Mouse (Mus musculus): ENCODE data around the gene Nsun4. TPM values are rescaled to one million over a fixed set of nuclear protein-coding genes. Genes with fewer than 3 reads are reported as not detected.

Nsun4 gene
- polyA plus RNA-seq, 1 experiment = 9.3 TPM

- H3K4me3 ChIP-seq (ENCODE audit: extremely low read depth, insufficient read depth, insufficient read length) = no peak overlapping the region
- WGBS = 50% methylated on average over 8 of the region's 8 CpGs
- H3K4me1 ChIP-seq (ENCODE audit: control insufficient read depth, insufficient read depth, insufficient read length) = no peaks in the 10 kb centered on the region
- TF ChIP-seq CTCF (IDR thresholded peaks at IDR 0.05; ENCODE audit: extremely low read depth, insufficient read depth, insufficient read length, insufficient replicate concordance) (no peak), POLR2A (IDR thresholded peaks at IDR 0.05; ENCODE audit: low read depth, low read length) (no peak)
- DNase-seq (ENCODE audit: low read depth in 1 of 2, low spot score in 2 of 2) = no peak
- 0 out of 2 replicates have a peak, but pooled peaks cover 1% of the 10 kb centered on the region for H3K27me3 ChIP-seq (ENCODE audit: control insufficient read depth, insufficient read depth, low read length)
- no peak overlapping the region for H3K27ac ChIP-seq (ENCODE audit: insufficient read depth, low read length)
- H3K36me3 ChIP-seq (ENCODE audit: control insufficient read depth, insufficient read depth, low read length) = no peaks in the 10 kb centered on the region
Measured at GRCm38 (mm10) chr4:115984967-115985366, 68.7 kb downstream of the Nsun4 start.

DNA sequence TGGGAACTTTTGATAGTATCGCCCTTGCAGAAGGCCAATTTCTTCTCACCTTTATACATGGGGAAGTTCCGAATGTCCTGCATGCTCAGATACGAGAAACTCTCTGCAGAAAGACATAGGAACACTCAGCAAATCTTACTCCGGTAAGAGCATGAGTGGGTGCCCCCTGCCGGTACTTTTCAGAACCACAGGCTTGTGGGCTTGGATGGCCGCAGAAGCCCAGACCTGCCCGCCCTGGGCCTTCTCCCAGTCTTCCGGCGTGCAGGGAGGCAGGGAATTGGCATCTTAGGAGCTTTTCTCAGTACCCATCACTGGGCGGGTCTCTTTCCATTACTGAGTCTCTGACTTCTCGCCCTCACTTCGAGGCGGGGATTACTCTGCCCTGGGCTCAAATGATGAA, 69.6 kb downstream of the Nsun4 start:
- H3K4me1 ChIP-seq (ENCODE audit: control insufficient read depth, insufficient read depth, insufficient read length) = no peaks in the 10 kb centered on the region
- H3K4me3 ChIP-seq (ENCODE audit: extremely low read depth, insufficient read depth, insufficient read length) = no peak overlapping the region
- H3K36me3 ChIP-seq (ENCODE audit: control insufficient read depth, insufficient read depth, low read length) = no peaks in the 10 kb centered on the region
- TF ChIP-seq POLR2A (IDR thresholded peaks at IDR 0.05; ENCODE audit: low read depth, low read length) (no peak), CTCF (IDR thresholded peaks at IDR 0.05; ENCODE audit: extremely low read depth, insufficient read depth, insufficient read length, insufficient replicate concordance) (peak; percentile 60; the same call in 1 of the 2 replicates)
- peak; percentile 18 to 67 for DNase-seq (ENCODE audit: low read depth in 1 of 2, low spot score in 2 of 2)
- H3K27me3 ChIP-seq (ENCODE audit: control insufficient read depth, insufficient read depth, low read length) = peaks cover 1% of the 10 kb centered on the region; the same call in 1 of the 2 replicates
- WGBS = 8% methylated on average over 13 of the region's 13 CpGs
- H3K27ac ChIP-seq (ENCODE audit: insufficient read depth, low read length) = no peak overlapping the region

Other genes starting within 250 kb of the Nsun4 start
- gene Mob3c, start 225.8 kb downstream of the Nsun4 start, polyA plus RNA-seq (2012; rRNA removed) = 34.5 and 43.3 TPM in 2 replicates
- gene Mknk1, start 214.7 kb downstream of the Nsun4 start, polyA plus RNA-seq (2012; rRNA removed) = 68.2 and 69.2 TPM in 2 replicates
- not detected in 2 replicates for gene Kncn, start 169.5 kb downstream of the Nsun4 start, polyA plus RNA-seq (2012; rRNA removed)
- gene 6430628N08Rik, start 163.2 kb downstream of the Nsun4 start, polyA plus RNA-seq (2012; rRNA removed) = not detected in 2 replicates
- not detected in 2 replicates for gene Dmbx1, start 114.0 kb downstream of the Nsun4 start, polyA plus RNA-seq (2012; rRNA removed)
- gene Faah, start 36.0 kb downstream of the Nsun4 start, polyA plus RNA-seq (2012; rRNA removed) = 25.7 and 31.3 TPM in 2 replicates
- gene Uqcrh, start 21.2 kb upstream of the Nsun4 start, polyA plus RNA-seq (2012; rRNA removed) = 44.5 and 48.9 TPM in 2 replicates
- 22.4 and 35.3 TPM in 2 replicates for gene Lrrc41, start 21.4 kb upstream of the Nsun4 start, polyA plus RNA-seq (2012; rRNA removed)
- gene Rad54l, start 69.8 kb upstream of the Nsun4 start, polyA plus RNA-seq (2012; rRNA removed) = 2.6 and 2.7 TPM in 2 replicates
- gene Pomgnt1, start 70.0 kb upstream of the Nsun4 start, polyA plus RNA-seq (2012; rRNA removed) = 16.4 and 18.0 TPM in 2 replicates
- 0.81 and 1.8 TPM in 2 replicates for gene Lurap1, start 97.5 kb upstream of the Nsun4 start, polyA plus RNA-seq (2012; rRNA removed)
- gene Tspan1, start 113.7 kb upstream of the Nsun4 start, polyA plus RNA-seq (2012; rRNA removed) = 0.04 TPM in 1 of 2 replicates, not detected in the other
- not detected in 2 replicates for gene 1700042G07Rik, start 119.5 kb upstream of the Nsun4 start, polyA plus RNA-seq (2012; rRNA removed)
- gene Gm49337, start 119.5 kb upstream of the Nsun4 start, polyA plus RNA-seq (2012; rRNA removed) = not detected in 2 replicates
- gene Pik3r3, start 167.7 kb upstream of the Nsun4 start, polyA plus RNA-seq (2012; rRNA removed) = 3.5 and 4.4 TPM in 2 replicates

Measured in spleen, adult 2 months (tissue).